Mouse (Mus musculus) olfactory bulb, adult 2 months (tissue): ENCODE results near the gene Mbnl2. TPM values are rescaled to one million over a fixed set of nuclear protein-coding genes. Genes with fewer than 3 reads are reported as not detected.
A peak's percentile ranks its signal among the peaks of the same experiment; 100 is the strongest.

ENCODE experiments used
- H3K27ac ChIP-seq: fragments of 200-500 bp; 2 replicates; pipeline ENCODE4 v1.5.1; 2012; ENCODE audit warnings: low read depth, low read length; ENCODE audit not compliant: insufficient read depth
- H3K4me1 ChIP-seq: fragments of 200-500 bp; 2 replicates; pipeline ENCODE4 v1.6.1; 2012; ENCODE audit warnings: low read length; ENCODE audit not compliant: control insufficient read depth, insufficient read depth
- H3K4me3 ChIP-seq: fragments of 200-500 bp; 2 replicates; pipeline ENCODE4 v1.5.1; 2012; ENCODE audit warnings: mild to moderate bottlenecking, low read depth, low read length, moderate library complexity; ENCODE audit not compliant: insufficient read depth
- CTCF ChIP-seq: fragments of 200-500 bp; IDR thresholded peaks from 2 replicates; pipeline ENCODE4 v1.5.1; 2012; ENCODE audit warnings: low read depth, mild to moderate bottlenecking, low read length, moderate library complexity; ENCODE audit not compliant: insufficient read depth
- POLR2A ChIP-seq: fragments of 200-500 bp; IDR thresholded peaks from 2 replicates; pipeline ENCODE4 v1.6.1; 2012; ENCODE audit warnings: mild to moderate bottlenecking, low read depth, low read length, moderate library complexity; ENCODE audit not compliant: insufficient read depth
- WGBS: fragments of 180-500 bp; shearing (Covaris S2); methylation state at CpG from one replicate; pipeline ENCODE4 v1.1.7; 2018; 5-methylcytosine and 5-hydroxymethylcytosine counted together
- polyA plus RNA-seq: library from polyadenylated mRNA; stranded (reverse); fragments of >200 nt; gene quantifications from 2 replicates; pipeline ENCODE4 v1.2.4, GENCODE M21; 2012; ENCODE audit warnings: low replicate concordance; ENCODE audit not compliant: missing spikeins, insufficient read depth, insufficient read length

Gene Mbnl2
- polyA plus RNA-seq, 1 experiment: 206 TPM

DNA sequence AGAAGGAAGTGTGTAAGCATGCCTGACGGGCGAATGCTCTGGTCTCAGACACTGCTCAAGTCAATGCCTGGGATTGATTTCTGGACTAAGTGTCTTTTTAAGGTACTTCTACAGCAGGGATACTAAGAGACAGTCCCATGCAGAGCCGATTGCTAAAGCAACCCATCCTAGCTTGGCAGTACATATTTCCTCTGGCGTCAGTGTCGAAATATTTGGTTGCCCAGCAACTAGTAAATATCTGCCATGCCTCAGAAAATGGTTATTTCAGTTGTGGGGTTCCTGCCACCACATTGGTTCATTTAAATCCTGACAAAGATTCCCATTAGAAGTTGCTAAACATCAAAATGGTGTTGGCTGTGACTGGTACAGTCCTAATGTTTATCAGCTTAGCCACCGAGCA lies 66.4 kb downstream of the Mbnl2 start:
- no peak overlapping the region for H3K4me3 ChIP-seq
- WGBS: 84% methylated on average over 6 of the region's 6 CpGs

DNA sequence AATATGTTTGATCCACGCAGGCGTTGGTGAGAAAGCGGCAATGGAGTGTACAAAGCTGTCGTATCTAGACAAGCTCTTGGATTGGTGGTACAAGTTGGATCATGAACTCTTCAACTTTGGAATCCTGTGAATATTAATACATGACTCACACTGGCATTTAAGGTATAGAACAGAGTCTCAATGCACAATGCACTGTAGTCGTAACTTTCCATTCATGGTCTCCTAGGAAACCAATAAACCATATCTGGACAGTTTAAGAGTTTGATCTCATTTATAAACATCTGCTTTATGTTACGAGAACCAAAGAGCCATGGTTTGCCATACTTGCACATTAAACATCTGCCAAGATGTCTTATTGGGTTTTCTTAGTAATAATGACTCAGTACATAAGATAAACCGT lies 66.9 kb downstream of the Mbnl2 start:
- TF ChIP-seq CTCF: no peak
- TF ChIP-seq POLR2A: no peak
- 86% methylated on average over 7 of the region's 7 CpGs for WGBS
- Histone ChIP-seq H3K4me1 (peaks cover 20% of the 10 kb centered on the region), H3K27ac (no peak overlapping the region), H3K4me3 (no peak overlapping the region)

More for the DNA sequence above, 66.4 kb downstream of the Mbnl2 start:
- no peak for TF ChIP-seq CTCF
- Histone ChIP-seq H3K4me1 (peaks cover 20% of the 10 kb centered on the region), H3K27ac (no peak overlapping the region)

DNA sequence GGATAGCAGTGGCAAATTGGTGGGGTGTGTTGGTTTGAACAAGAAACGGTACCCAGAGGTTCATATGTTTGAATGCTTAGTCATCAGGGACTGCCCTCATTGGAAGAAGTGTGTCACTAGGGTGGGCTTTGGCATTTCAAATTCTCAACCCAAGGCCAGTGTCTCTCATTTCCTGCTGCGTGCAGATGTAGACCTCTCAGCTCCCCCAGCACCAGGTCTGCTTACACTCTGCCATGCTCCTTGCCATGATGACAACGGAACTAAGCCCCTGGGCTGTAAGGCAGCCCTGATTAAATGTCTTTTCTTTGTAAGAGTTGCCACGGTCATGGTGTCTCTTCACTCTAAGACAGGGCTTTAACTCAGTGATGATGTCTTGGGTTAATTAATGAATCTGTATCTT lies 69.2 kb downstream of the Mbnl2 start:
- no peak for TF ChIP-seq POLR2A
- TF ChIP-seq CTCF: no peak
- Histone ChIP-seq H3K27ac (no peak overlapping the region), H3K4me3 (no peak overlapping the region), H3K4me1 (peaks cover 15% of the 10 kb centered on the region)
- WGBS: 84% methylated on average over 4 of the region's 4 CpGs

GRCm38 (mm10) chr14:120347410-120348315 lies 72.2 kb downstream of the Mbnl2 start:
- H3K4me3 ChIP-seq: no peak overlapping the region
- TF ChIP-seq CTCF (no peak), POLR2A (no peak)
- WGBS: 80% methylated on average over 11 of the region's 11 CpGs
- no peak overlapping the region for H3K27ac ChIP-seq
- H3K4me1 ChIP-seq: peaks cover 17% of the 10 kb centered on the region

- WGBS: 83% methylated on average over 4 of the region's 4 CpGs
- H3K4me1 ChIP-seq: peaks cover 15% of the 10 kb centered on the region
- no peak for TF ChIP-seq CTCF
- no peak for TF ChIP-seq POLR2A
- H3K4me3 ChIP-seq: no peak overlapping the region
- H3K27ac ChIP-seq: no peak overlapping the region
Measured at GRCm38 (mm10) chr14:120349332-120349731, 73.9 kb downstream of the Mbnl2 start.

GRCm38 (mm10) chr14:120352136-120352843 lies 76.8 kb downstream of the Mbnl2 start:
- H3K4me3 ChIP-seq: no peak overlapping the region
- no peak overlapping the region for H3K27ac ChIP-seq
- TF ChIP-seq POLR2A: no peak
- no peak for TF ChIP-seq CTCF
- 66% methylated on average over 14 of the region's 14 CpGs for WGBS
- H3K4me1 ChIP-seq: peaks cover 20% of the 10 kb centered on the region

DNA sequence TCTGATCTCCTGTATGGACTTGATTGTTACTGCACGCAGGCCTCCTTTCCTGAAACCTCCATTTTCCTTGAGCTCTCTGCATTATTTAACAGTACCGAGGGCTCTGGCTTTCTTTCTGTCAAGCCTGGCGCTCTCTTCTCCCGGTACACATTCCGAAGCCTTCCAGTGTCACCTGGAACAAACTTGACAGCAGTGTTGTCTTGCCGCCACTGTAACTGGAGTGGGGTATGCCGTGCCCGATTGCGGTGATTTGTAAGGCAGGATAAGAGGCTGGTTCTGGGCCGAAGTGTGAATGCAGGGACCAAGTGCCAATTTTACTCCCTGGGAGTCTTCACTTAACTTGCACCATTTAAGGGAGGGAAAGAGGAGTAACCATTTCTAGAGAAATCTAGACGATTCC lies 77.7 kb downstream of the Mbnl2 start:
- Histone ChIP-seq H3K4me3 (no peak overlapping the region), H3K27ac (no peak overlapping the region), H3K4me1 (peaks cover 14% of the 10 kb centered on the region)
- 51% methylated on average over 11 of the region's 11 CpGs for WGBS
- TF ChIP-seq POLR2A (no peak), CTCF (no peak)

GRCm38 (mm10) chr14:120354595-120354994 lies 79.1 kb downstream of the Mbnl2 start:
- 47% methylated on average over 6 of the region's 6 CpGs for WGBS
- no peak overlapping the region for H3K4me3 ChIP-seq
- H3K27ac ChIP-seq: no peak overlapping the region
- H3K4me1 ChIP-seq: peaks cover 12% of the 10 kb centered on the region
- no peak for TF ChIP-seq POLR2A

DNA sequence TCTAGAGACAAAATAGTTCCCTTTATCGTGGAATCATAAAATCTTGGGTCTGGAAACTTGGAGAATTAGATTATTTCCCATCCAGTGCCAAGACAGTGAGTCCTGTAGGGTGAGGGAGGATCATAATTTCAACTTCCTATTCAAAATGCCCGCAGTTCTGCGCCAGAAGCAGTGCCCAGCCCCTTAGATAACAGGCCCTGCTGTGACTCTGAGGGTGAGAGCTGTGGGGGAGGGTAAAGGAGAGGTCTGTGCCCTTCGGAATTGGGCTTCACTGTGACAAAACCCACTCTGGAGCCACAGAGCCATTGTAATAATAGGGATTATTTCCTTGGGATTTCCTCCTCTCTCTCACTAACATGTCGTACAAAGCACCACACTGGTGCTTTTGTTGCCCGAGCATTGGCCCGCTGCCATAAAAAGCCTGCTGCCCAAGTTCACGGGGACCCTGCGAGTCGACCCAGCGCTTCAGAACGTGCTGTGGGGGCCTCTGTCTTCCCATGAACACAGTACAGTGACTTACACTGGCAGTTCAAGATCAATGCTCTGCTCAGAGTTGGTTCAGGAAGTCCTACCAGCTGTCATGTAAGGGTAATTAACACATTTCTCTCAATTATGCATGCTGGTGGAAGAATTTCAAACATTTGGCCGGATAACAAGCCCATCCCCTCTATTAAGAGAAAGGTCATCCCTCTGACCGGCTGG lies 79.7 kb downstream of the Mbnl2 start:
- whole genome bisulfite sequencing: 18% methylated on average over 14 of the region's 14 CpGs
- Histone ChIP-seq H3K27ac (peak overlapping the region; percentile 20; the same call in 1 of the 2 replicates), H3K4me3 (no peak overlapping the region), H3K4me1 (peaks cover 12% of the 10 kb centered on the region)
- no peak for TF ChIP-seq CTCF
- no peak for TF ChIP-seq POLR2A
